Mouse (Mus musculus): Measurements from ENCODE around the gene Hoxb5.
A peak's percentile ranks its signal among the peaks of the same experiment; 100 is the strongest.

DNA sequence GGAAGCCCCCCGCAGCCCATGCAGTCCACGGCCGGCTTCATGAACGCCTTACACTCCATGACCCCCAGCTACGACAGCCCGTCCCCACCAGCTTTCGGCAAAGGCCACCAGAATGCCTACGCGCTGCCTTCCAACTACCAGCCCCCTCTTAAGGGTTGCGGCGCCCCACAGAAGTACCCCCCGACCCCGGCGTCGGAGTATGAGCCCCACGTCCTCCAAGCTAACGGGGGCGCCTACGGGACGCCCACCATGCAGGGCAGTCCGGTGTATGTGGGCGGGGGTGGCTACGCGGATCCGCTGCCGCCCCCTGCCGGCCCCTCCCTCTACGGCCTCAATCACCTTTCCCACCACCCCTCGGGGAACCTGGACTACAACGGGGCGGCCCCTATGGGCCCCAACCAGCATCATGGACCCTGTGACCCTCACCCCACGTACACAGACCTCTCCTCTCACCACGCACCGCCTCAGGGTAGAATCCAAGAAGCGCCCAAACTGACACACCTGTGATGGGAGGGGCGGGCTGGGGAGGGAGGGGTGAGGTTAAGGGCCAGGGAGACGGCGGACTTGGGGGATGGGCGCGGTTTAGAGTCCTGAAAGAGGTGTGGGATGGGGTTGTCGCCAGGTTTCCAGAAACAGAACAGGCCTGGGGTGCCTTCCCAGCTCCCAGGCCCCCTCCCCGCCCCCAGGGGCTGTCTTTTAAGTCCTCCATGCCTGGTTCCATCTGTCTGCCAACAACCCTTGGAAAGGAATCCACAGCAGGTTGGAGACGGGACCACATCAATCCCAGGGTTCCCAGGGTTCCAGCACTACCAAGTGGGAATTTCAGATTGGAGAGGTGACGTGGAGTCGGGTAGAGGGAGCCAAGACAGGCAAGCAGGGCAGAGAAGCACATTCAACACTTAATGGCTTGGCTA, 43.0 kb downstream of the Hoxb5 start:
- TF ChIP-seq CTCF (conservative IDR thresholded peaks at IDR 0.05; ENCODE audit: low read length): no peak
- 0 out of 2 replicates have a peak, but pooled peaks have one; percentile 42 for TF ChIP-seq NANOG (IDR thresholded peaks at IDR 0.05; ENCODE audit: borderline replicate concordance, low read length)
- no peak for TF ChIP-seq POU5F1 (IDR thresholded peaks at IDR 0.05; ENCODE audit: borderline replicate concordance, low read length)
